Mouse (Mus musculus) intestine, postnatal 0 days (tissue): ENCODE measurements around the gene Top2a. TPM values are rescaled to one million over a fixed set of nuclear protein-coding genes. Genes with fewer than 3 reads are reported as not detected.

Experiments used
- ATAC-seq: fragments of 200-750 bp; cut with Nextera tagmentation; 2 replicates; pipeline ENCODE4 v1.8.0; 2017; ENCODE audit warnings: mild to moderate bottlenecking, moderate TSS enrichment, moderate library complexity
- H3K27ac ChIP-seq: fragments of 300-500 bp; sonication (generic); 2 replicates; pipeline ENCODE4 v1.5.1; 2014; ENCODE audit warnings: mild to moderate bottlenecking, low read depth, low read length, moderate library complexity
- H3K27me3 ChIP-seq: fragments of 300-500 bp; sonication (generic); replicated peaks from 2 replicates; pipeline ENCODE4 v1.6.1; 2014; ENCODE audit warnings: low read length, mixed read lengths; ENCODE audit not compliant: control insufficient read depth, insufficient read depth
- H3K36me3 ChIP-seq: fragments of 300-500 bp; sonication (generic); 2 replicates; pipeline ENCODE4 v1.6.1; 2014; ENCODE audit warnings: mild to moderate bottlenecking, moderate library complexity; ENCODE audit not compliant: control insufficient read depth, insufficient read depth
- H3K4me1 ChIP-seq: fragments of 300-500 bp; sonication (generic); replicated peaks from 2 replicates; pipeline ENCODE4 v1.6.1; 2014; ENCODE audit warnings: antibody characterized with exemption, low read length, mixed read lengths; ENCODE audit not compliant: control insufficient read depth, insufficient read depth
- H3K4me2 ChIP-seq: fragments of 300-500 bp; sonication (generic); replicated peaks from 2 replicates; pipeline ENCODE4 v1.6.1; 2014; ENCODE audit warnings: low read depth, mild to moderate bottlenecking, moderate library complexity
- H3K4me3 ChIP-seq: fragments of 300-500 bp; sonication (generic); 2 replicates; pipeline ENCODE4 v1.5.1; 2014; ENCODE audit warnings: low read depth, low read length
- H3K9ac ChIP-seq: fragments of 300-500 bp; sonication (generic); 2 replicates; pipeline ENCODE4 v1.6.1; 2014; ENCODE audit warnings: mild to moderate bottlenecking, low read depth, low read length
- H3K9me3 ChIP-seq: fragments of 300-500 bp; sonication (generic); 2 replicates; pipeline ENCODE4 v1.6.1; 2016; ENCODE audit warnings: mixed run types; ENCODE audit not compliant: control insufficient read depth
- CTCF ChIP-seq: sonication (generic); IDR thresholded peaks from 2 replicates; pipeline ENCODE4 v1.5.1; 2016; ENCODE audit warnings: low read depth, mild to moderate bottlenecking, control low read depth, antibody characterized with exemption, moderate library complexity
- WGBS: fragments of 180-500 bp; shearing (Covaris S2); extraction: QIAGEN DNeasy Blood & Tissue Kit; methylation state at CpG from one replicate; pipeline ENCODE4 v1.1.7; 2014; 5-methylcytosine and 5-hydroxymethylcytosine counted together
- polyA plus RNA-seq: library from polyadenylated mRNA; unstranded; fragments of >200 nt; fragmentation: Nextera tagmentation; extraction: Ambion mirVana; gene quantifications from 2 replicates; pipeline ENCODE4 v1.2.1, GENCODE M21; 2015

The Top2a gene
- polyA plus RNA-seq, 1 experiment from 2014 or later = 41.8 TPM

DNA sequence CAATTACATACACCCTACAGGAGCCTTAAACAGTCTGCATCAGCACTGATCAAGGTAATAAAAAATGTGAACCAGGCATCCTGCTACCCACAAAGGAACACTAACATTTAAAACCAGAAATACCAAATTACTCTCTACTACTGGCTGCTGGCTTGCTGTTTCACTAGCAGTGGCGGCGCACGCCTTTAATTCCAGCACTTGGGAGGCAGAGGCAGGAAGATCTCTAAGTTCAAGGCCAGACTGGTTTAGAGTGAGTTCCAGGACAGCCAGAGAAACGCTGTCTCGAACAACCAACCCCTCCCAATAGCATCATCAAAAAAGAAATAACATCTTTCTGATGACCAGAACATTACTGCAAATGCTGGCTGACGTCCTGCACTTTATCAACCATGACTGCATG lies 4.1 kb downstream of the Top2a start:
- Histone ChIP-seq H3K9me3 (no peaks in the 10 kb centered on the region), H3K27me3 (no peaks in the 10 kb centered on the region), H3K9ac (no peak overlapping the region), H3K27ac (no peak overlapping the region), H3K4me3 (no peak overlapping the region), H3K4me1 (no peaks in the 10 kb centered on the region), H3K36me3 (peaks cover 19% of the 10 kb centered on the region), H3K4me2 (no peak overlapping the region)
- WGBS = 93% methylated on average over 6 of the region's 6 CpGs
- TF ChIP-seq CTCF = no peak
- ATAC-seq = no peak

DNA sequence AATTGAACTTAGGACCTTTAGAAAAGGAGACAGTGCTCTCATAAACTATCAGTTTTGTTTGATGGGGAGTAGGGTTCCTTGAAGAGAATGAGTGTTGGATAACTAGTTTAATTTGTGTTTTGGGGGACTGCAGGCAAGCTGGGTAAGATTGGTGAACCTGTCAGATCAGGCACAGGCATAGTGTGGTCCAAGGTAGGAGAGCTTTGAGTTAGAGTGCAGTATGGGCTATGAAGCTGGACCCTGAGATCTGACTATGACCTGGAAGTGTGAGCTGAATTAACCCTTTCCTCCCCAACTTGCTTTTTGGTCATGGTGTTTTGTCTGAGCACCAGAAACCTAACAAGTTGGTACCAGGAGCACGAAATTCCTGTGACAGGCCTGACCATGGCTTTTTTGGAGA lies 10.1 kb downstream of the Top2a start:
- H3K4me2 ChIP-seq = no peak overlapping the region
- TF ChIP-seq CTCF = no peak
- no peaks in the 10 kb centered on the region for H3K9me3 ChIP-seq
- H3K4me3 ChIP-seq = no peak overlapping the region
- ATAC-seq = no peak
- H3K4me1 ChIP-seq = no peaks in the 10 kb centered on the region
- no peak overlapping the region for H3K27ac ChIP-seq
- WGBS = 96% methylated on average over 1 of the region's 1 CpGs
- H3K36me3 ChIP-seq = peaks cover 33% of the 10 kb centered on the region
- no peaks in the 10 kb centered on the region for H3K27me3 ChIP-seq
- H3K9ac ChIP-seq = no peak overlapping the region

DNA sequence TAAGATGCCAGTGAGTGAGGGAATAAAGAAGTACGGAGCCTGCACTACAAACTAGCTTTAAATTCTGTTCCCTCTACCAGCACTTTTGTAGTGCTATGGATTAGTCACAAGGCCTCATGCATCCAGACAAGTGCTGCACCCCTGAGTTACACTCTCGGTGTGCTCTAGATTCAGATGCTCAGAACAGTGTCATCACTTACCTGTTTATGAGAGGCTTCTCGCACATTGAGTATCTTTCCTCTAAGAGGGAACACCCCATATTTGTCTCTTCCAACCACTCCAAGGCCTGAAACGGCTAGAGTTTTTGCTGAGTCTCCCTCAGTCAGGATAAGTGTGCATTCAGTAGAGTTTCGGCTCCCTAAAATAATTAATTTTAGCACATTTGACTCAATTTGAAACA lies 13.3 kb downstream of the Top2a start:
- whole genome bisulfite sequencing = 94% methylated on average over 5 of the region's 5 CpGs
- no peak for TF ChIP-seq CTCF
- Histone ChIP-seq H3K4me2 (no peak overlapping the region), H3K27me3 (no peaks in the 10 kb centered on the region), H3K4me3 (no peak overlapping the region), H3K27ac (no peak overlapping the region), H3K9ac (no peak overlapping the region), H3K9me3 (no peaks in the 10 kb centered on the region), H3K4me1 (no peaks in the 10 kb centered on the region), H3K36me3 (peaks cover 32% of the 10 kb centered on the region)
- ATAC-seq = no peak

DNA sequence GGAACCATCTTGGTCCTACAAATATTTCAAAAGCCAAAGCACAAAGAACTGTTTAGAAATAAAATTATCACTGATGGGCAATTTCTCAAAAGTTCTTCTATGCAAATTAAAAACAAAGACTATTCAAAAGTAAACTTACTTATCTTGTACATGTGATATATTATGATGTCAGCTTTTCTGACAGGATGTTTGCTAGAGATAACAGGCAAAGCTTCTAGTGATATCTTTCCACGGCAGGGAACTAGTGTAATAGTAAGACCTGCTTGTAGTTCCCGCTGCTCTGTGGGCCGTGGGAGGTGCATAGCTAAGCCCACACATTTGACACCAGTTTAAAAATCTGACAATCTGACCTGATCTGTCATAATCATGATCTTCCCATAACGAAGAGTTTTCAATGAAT lies 13.9 kb downstream of the Top2a start:
- Histone ChIP-seq H3K4me3 (no peak overlapping the region), H3K9ac (no peak overlapping the region), H3K9me3 (no peaks in the 10 kb centered on the region), H3K27ac (no peak overlapping the region), H3K4me1 (no peaks in the 10 kb centered on the region), H3K36me3 (peaks cover 38% of the 10 kb centered on the region), H3K4me2 (no peak overlapping the region), H3K27me3 (no peaks in the 10 kb centered on the region)
- TF ChIP-seq CTCF = no peak
- no peak for ATAC-seq
- WGBS = 58% methylated on average over 4 of the region's 4 CpGs

DNA sequence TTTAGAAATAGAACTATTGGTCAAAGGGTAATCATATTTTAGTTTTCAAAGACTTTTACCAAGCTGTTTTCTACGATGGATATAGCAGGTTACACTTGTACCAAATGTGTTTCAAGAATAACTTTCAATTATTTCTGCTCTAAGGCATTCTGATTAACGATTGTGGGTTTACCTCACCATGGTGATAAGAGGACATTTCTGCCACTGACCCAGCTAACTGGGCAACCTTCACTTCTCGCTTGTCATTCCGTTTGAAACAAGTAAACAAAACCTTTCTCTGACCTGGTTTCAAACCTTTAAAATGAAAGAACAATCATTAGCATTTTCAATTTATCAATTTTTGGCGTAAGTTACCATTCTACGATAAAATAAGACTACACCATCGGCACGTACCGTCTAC lies 17.2 kb downstream of the Top2a start:
- TF ChIP-seq CTCF = no peak
- H3K4me3 ChIP-seq = no peak overlapping the region
- no peaks in the 10 kb centered on the region for H3K27me3 ChIP-seq
- H3K36me3 ChIP-seq = peaks cover 53% of the 10 kb centered on the region
- WGBS = 88% methylated on average over 9 of the region's 9 CpGs
- H3K9me3 ChIP-seq = no peaks in the 10 kb centered on the region
- H3K4me1 ChIP-seq = no peaks in the 10 kb centered on the region
- no peak overlapping the region for H3K4me2 ChIP-seq
- no peak for ATAC-seq
- H3K27ac ChIP-seq = no peak overlapping the region
- no peak overlapping the region for H3K9ac ChIP-seq

DNA sequence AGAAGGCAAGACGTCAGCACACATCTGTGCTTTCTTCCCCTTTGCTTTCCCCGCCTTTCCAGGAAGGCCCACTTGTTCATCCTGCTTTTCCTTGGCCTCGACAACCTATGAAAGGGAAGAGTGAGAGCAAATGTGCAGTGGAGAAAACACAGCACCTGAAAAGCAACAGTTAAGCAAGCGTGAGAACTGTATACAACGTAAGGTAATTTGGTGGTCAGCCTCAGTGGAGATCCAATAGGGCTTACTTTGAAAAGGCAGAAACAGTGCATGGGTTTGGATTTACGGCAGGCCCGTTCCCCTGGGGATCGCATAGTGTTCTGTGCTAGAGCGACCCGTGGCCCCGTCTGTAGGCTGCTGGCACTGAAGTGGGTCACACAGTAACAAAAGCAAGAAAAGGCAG lies 24.7 kb downstream of the Top2a start:
- no peak overlapping the region for H3K27ac ChIP-seq
- no peak overlapping the region for H3K9ac ChIP-seq
- H3K27me3 ChIP-seq = no peaks in the 10 kb centered on the region
- H3K4me3 ChIP-seq = no peak overlapping the region
- WGBS = 92% methylated on average over 11 of the region's 11 CpGs
- H3K4me1 ChIP-seq = no peaks in the 10 kb centered on the region
- no peak for TF ChIP-seq CTCF
- no peak overlapping the region for H3K4me2 ChIP-seq
- no peaks in the 10 kb centered on the region for H3K9me3 ChIP-seq
- H3K36me3 ChIP-seq = peaks cover 57% of the 10 kb centered on the region
- ATAC-seq = no peak

DNA sequence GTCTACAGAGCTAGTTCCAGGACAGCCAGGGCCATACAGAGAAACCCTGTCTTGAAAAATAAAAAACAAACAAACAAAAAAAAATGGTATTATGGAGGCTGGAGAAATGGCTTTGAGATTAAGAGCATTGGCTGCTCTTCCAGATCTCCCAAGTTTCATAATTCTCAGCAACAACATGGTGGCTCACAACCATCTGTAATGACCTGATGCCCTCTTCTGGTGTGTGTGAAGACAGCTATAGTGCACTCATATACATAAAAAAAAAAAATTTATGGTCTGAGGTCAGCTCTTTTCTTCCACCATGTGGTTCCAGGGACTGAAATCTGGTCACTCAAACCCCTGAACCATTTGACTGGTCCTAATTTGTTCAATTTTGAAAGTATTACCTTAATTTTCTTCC lies 25.2 kb downstream of the Top2a start:
- no peak overlapping the region for H3K9ac ChIP-seq
- peak; percentile 55 for TF ChIP-seq CTCF
- H3K4me1 ChIP-seq = no peaks in the 10 kb centered on the region
- H3K4me3 ChIP-seq = no peak overlapping the region
- H3K36me3 ChIP-seq = peaks cover 57% of the 10 kb centered on the region
- no peak for ATAC-seq
- no peaks in the 10 kb centered on the region for H3K9me3 ChIP-seq
- no peak overlapping the region for H3K27ac ChIP-seq
- no peaks in the 10 kb centered on the region for H3K27me3 ChIP-seq
- H3K4me2 ChIP-seq = no peak overlapping the region
